Mouse (Mus musculus) liver, embryonic 14.5 days (tissue): ENCODE results near the gene Chd6.

Source experiments
- CTCF ChIP-seq: IDR thresholded peaks from 2 replicates; pipeline ENCODE4 v1.5.1; 2016; ENCODE audit warnings: antibody characterized with exemption, low read depth, control low read depth
- EP300 ChIP-seq: IDR thresholded peaks from 2 replicates; pipeline ENCODE4 v1.6.1; 2016; ENCODE audit warnings: antibody characterized with exemption, low read depth

GRCm38 (mm10) chr2:161147656-161148427 is 39.0 kb upstream of the Chd6 start:
- TF ChIP-seq CTCF (no peak), EP300 (no peak)
